Mouse (Mus musculus) embryo, embryonic 9.5 days (tissue): ENCODE results near the gene Celf2.
"Not testable (repeated sequence)": the region's sequence is repeated elsewhere in the genome, so short reads cannot be mapped to it uniquely, and the experiment has no call there.

Experiments
- DNase-seq: peaks from one replicate; pipeline ENCODE4 v3.0.0-alpha.2; 2017; ENCODE audit errors: extremely low spot score

Celf2 gene

GRCm38 (mm10) chr2:6603880-6604279, 905.5 kb downstream of the Celf2 start:
- DNase-seq: no peak

- DNase-seq: no peak
These were observed 907.2 kb downstream of the Celf2 start for GRCm38 (mm10) chr2:6602163-6602562.

GRCm38 (mm10) chr2:6598879-6599167, 910.5 kb downstream of the Celf2 start:
- DNase-seq: no peak

GRCm38 (mm10) chr2:6598124-6598878, 911.1 kb downstream of the Celf2 start:
- DNase-seq: no peak

GRCm38 (mm10) chr2:6594736-6595135, 914.6 kb downstream of the Celf2 start:
- no peak for DNase-seq

GRCm38 (mm10) chr2:6594160-6594559, 915.2 kb downstream of the Celf2 start:
- no peak for DNase-seq

- DNase-seq: no peak
These were observed 915.6 kb downstream of the Celf2 start for GRCm38 (mm10) chr2:6593739-6594138.

- DNase-seq: no peak
These were observed 923.2 kb downstream of the Celf2 start for GRCm38 (mm10) chr2:6586122-6586681.

- no peak for DNase-seq
These were observed 924.2 kb downstream of the Celf2 start for GRCm38 (mm10) chr2:6585069-6585754.

- no peak for DNase-seq
These were observed 926.7 kb downstream of the Celf2 start for GRCm38 (mm10) chr2:6582711-6583110.

- DNase-seq: no peak
These were observed 929.3 kb downstream of the Celf2 start for GRCm38 (mm10) chr2:6580066-6580465.

- DNase-seq: not testable (repeated sequence)
These were observed 934.0 kb downstream of the Celf2 start for GRCm38 (mm10) chr2:6575316-6575715.

- no peak for DNase-seq
These were observed 935.7 kb downstream of the Celf2 start for GRCm38 (mm10) chr2:6573640-6574039.

- DNase-seq: no peak
These were observed 936.4 kb downstream of the Celf2 start for GRCm38 (mm10) chr2:6572976-6573375.

- DNase-seq: no peak
These were observed 940.3 kb downstream of the Celf2 start for GRCm38 (mm10) chr2:6569040-6569542.

GRCm38 (mm10) chr2:6565175-6565574, 944.2 kb downstream of the Celf2 start:
- DNase-seq: no peak

- DNase-seq: no peak
These were observed 948.0 kb downstream of the Celf2 start for GRCm38 (mm10) chr2:6561337-6561736.

- DNase-seq: no peak
These were observed 948.6 kb downstream of the Celf2 start for GRCm38 (mm10) chr2:6560802-6561201.

- no peak for DNase-seq
These were observed 949.8 kb downstream of the Celf2 start for GRCm38 (mm10) chr2:6559581-6559980.

- DNase-seq: no peak
These were observed 950.8 kb downstream of the Celf2 start for GRCm38 (mm10) chr2:6558303-6559254.

- no peak for DNase-seq
These were observed 951.6 kb downstream of the Celf2 start for GRCm38 (mm10) chr2:6557749-6558148.

GRCm38 (mm10) chr2:6556913-6557312, 952.5 kb downstream of the Celf2 start:
- DNase-seq: no peak
